Mouse (Mus musculus): ENCODE measurements around the gene Zfp536. TPM values are rescaled to one million over a fixed set of nuclear protein-coding genes. Genes with fewer than 3 reads are reported as not detected.
A peak's percentile ranks its signal among the peaks of the same experiment; 100 is the strongest.

Zfp536 gene
- polyA plus RNA-seq, 1 experiment, result 8.7 TPM

GRCm38 (mm10) chr7:37554405-37554804 lies 219.0 kb downstream of the Zfp536 start:
- DNase-seq (ENCODE audit: low spot score), result no peak

GRCm38 (mm10) chr7:37553646-37554045 lies 219.8 kb downstream of the Zfp536 start:
- no peak for DNase-seq (ENCODE audit: low spot score)

GRCm38 (mm10) chr7:37552384-37552783 lies 221.1 kb downstream of the Zfp536 start:
- no peak for DNase-seq (ENCODE audit: low spot score)

GRCm38 (mm10) chr7:37548805-37549204 lies 224.6 kb downstream of the Zfp536 start:
- DNase-seq (ENCODE audit: low spot score), result no peak

DNA sequence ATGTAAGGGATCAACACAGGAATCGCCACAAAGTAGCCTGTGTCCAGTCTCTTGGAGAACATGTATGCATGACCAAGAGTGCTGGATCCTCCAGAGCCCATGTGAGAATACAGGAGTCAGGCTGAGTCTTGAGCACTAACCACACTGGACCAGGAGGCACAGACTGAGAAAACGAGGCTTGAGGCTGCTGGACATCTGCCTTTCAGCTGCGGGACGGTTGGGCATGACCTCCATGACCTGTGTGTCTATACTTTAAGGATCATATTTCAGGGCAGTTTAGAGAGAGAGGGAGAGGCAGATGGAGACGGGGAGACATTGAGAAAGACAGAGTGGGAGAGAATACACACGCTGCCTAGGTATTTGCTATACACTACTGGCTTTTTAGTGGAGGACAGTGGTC lies 229.4 kb downstream of the Zfp536 start:
- DNase-seq (ENCODE audit: low spot score), result no peak

GRCm38 (mm10) chr7:37542951-37543350 lies 230.5 kb downstream of the Zfp536 start:
- no peak for DNase-seq (ENCODE audit: low spot score)

GRCm38 (mm10) chr7:37531166-37531565 lies 242.3 kb downstream of the Zfp536 start:
- no peak for DNase-seq (ENCODE audit: low spot score)

DNA sequence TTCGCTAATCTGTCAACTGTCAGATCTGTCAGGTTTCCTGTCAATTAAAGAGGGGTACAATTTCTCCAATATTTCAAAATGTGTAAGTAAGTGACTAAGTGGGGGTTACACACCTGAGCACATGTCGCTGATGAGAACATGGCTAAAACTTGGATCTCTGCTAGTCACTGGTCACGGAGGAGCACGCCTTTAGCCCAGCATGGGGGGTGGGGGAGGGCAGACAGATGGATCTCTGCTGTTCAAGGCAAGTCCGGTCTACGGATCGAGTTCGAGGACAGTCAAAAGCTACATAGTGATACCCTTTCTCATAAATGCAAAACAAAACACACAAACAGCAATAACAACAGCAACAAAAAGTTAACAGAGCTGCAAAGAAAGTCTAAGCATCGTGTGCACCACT lies 245.1 kb downstream of the Zfp536 start:
- no peak for DNase-seq (ENCODE audit: low spot score)

GRCm38 (mm10) chr7:37527890-37528289 lies 245.6 kb downstream of the Zfp536 start:
- DNase-seq (ENCODE audit: low spot score), result no peak

DNA sequence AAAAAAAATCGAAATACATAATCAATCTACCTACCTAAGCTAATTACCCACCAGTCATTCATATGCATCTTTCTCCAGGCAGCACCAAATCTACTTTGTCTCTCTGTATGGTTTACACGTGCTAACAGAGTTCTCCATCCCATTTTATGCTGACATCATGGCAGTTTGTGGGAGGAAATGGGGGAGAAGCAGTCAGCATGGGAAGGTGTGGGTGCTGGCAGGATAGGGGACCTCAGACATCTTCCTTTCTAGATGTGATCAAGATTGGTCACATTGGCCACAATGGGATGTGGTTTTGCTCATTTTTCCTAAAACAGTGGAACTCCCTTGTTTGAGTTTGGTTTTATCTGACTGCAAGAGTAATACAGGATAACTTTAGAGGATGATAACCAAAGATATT lies 252.0 kb downstream of the Zfp536 start:
- no peak for DNase-seq (ENCODE audit: low spot score)

DNA sequence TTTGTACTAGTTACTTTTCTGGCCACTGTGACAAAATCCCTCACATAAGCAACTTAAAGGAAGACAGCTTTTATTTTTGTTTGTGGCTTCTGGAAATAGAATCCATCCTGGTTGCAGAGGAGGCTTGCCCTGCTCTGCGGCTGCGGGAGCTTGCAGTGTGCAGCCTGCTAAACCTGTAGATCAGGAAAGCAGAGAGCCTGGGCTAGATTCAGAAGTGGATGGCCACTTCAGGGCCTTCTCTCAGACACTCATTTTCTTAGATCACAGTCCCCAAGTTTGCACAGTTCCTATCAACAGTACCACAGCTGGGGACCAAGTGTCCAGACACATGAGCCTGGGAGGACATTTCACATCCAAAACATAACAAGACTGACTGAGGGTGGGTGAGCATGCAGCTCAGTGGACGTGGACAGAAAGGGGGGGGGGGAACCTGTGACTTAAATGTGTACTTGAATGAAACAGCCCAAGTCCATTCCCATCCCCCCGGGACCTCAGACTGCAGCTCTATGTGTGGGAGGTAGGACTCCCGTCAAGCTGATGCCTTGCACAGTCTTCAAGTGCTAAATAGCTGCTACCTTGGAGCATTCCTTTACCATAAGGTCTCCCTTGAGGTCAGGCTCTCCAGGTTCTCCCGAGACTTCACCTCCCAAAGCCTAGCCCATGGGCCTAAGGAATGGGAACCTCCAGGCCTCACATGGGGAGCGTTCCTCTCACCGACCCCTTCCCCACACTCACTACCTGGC lies 262.3 kb downstream of the Zfp536 start:
- DNase-seq (ENCODE audit: low spot score), result no peak

GRCm38 (mm10) chr7:37509700-37510099 lies 263.7 kb downstream of the Zfp536 start:
- no peak for DNase-seq (ENCODE audit: low spot score)

- DNase-seq (ENCODE audit: low spot score), result no peak
Observed at GRCm38 (mm10) chr7:37505548-37505947, 267.9 kb downstream of the Zfp536 start.

DNA sequence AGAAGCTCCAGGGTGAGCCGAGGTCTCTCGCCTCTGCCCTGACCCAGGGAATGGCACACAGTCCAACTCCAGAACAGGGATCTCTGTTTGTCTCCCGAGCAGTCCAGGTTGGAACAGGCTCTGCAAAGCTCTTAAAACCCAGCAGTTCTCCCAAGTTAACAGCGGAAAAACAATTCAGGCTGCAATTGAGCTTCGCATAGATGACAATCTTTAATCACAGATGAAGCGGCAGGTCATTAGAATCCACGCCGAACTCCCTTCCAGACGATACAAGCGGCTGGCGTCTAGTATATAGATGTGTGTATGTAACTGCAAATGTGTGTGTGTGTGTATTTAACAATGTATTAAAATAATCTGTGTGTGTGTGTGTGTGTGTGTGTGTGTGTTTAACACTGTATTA lies 268.3 kb downstream of the Zfp536 start:
- no peak for DNase-seq (ENCODE audit: low spot score)

- no peak for DNase-seq (ENCODE audit: low spot score)
Observed at GRCm38 (mm10) chr7:37498881-37499280, 274.6 kb downstream of the Zfp536 start.

- no peak for DNase-seq (ENCODE audit: low spot score)
Observed at GRCm38 (mm10) chr7:37496491-37496890, 276.9 kb downstream of the Zfp536 start.

DNA sequence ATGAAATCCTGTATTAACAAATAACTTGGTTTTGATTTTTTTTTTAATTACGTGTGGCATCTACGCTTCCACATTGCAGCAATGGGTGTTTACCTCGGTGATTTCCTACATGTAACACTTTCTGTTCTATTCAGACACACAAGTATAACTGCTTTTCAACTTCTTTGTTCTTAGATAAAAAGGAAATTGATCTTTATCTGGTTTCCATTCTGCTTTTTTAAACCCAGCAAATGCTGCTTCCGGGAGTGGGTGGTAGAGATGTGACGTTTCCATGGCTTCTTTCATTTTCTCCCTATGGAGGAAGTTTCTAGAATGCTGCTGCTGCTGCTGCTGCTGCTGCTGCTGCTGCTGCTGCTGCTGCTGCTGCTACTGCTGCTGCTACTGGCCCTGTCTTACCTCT lies 283.1 kb downstream of the Zfp536 start:
- no peak for DNase-seq (ENCODE audit: low spot score)

DNA sequence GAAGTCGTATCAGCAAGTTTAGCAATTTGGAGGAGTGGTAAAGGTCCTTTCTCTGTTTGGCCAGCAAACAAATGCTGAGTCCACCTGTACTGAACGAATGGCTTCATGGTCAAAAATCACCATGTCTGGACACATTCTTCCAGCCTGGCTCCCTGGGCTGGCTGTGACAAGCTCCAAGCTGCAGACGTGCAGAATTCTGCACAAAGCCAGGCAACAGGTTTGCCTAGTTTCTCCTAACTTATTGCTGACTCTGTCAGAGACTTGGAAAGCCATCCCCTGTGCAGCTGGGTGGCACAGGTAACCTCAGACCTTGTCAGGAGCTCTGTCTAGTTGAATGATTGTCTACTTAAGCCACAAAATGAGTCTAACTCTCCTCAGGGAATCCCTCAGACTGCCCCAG lies 288.5 kb downstream of the Zfp536 start:
- DNase-seq (ENCODE audit: low spot score), result peak; percentile 35

GRCm38 (mm10) chr7:37482564-37482963 lies 290.9 kb downstream of the Zfp536 start:
- DNase-seq (ENCODE audit: low spot score), result no peak

DNA sequence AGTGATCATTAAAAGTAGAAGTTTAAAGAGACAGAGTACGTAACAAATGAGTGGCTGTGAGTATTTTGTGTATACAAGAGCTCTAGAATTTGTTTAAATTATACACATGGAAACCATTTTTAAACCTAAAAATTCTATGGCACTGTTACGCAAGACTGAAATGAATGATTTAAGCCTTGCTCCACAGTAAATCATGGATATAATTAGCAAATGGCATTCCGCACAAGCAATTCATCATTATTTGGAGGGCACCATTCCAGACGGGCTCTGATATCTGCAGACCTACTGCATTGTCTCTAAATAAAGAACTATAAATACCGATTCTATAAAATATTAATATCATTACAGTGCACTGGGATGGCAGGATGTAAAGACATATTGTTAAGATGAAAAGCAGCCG lies 292.3 kb downstream of the Zfp536 start:
- DNase-seq (ENCODE audit: low spot score), result no peak

DNA sequence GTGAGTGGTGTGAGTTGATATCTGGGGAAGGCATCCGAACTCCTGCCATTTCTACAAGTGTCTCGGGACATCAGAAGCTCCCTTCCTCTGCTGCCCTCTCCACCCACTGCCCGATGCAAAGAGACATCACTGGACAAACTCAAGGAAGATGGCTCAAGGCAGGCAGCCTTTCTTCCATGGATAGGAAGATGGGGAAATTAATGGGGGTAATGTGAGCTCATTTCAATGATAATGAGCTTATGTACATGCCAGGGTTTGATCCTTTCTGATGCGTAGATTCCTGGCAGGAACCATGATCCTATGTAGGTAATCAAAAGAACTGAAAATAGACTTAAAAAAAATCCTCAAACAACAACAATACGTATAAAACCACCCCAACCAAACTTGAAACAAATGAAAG lies 296.1 kb downstream of the Zfp536 start:
- no peak for DNase-seq (ENCODE audit: low spot score)

DNA sequence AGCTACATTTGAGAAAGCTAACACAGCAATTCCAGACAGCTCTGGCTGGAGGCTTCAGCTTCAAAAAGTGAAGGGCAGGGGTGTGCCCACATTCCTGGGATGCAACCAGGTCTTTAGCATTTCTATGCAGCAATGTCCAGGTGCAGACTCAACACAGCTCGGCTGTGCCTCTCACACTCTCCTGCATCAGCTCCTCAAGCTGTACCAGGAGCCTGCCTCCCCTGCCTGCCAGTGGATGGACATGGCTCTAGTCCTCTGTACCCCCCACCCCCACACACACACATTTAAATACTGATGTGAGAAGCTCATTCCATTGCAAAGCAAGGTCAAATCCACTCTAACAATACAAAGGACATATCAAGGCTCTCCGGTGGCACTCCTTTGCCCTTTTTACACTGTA lies 298.0 kb downstream of the Zfp536 start:
- no peak for DNase-seq (ENCODE audit: low spot score)

GRCm38 (mm10) chr7:37474284-37474683 lies 299.2 kb downstream of the Zfp536 start:
- no peak for DNase-seq (ENCODE audit: low spot score)

All from urinary bladder, adult 2 months (tissue).